Mouse (Mus musculus) erythroblast, embryonic 14.5 days (primary cell): ENCODE measurements around the gene Ten1. TPM values are rescaled to one million over a fixed set of nuclear protein-coding genes. Genes with fewer than 3 reads are reported as not detected.

ENCODE experiments used
- H3K27me3 ChIP-seq: 2 replicates; pipeline ENCODE4 v1.6.1; 2012; ENCODE audit warnings: inconsistent platforms; ENCODE audit not compliant: control insufficient read depth
- H3K36me3 ChIP-seq: 2 replicates; pipeline ENCODE4 v1.6.1; 2012; ENCODE audit warnings: mild to moderate bottlenecking, inconsistent platforms; ENCODE audit not compliant: control insufficient read depth
- H3K4me1 ChIP-seq: 2 replicates; pipeline ENCODE4 v1.6.1; 2012; ENCODE audit warnings: inconsistent platforms; ENCODE audit not compliant: control insufficient read depth
- H3K4me3 ChIP-seq: replicated peaks from 2 replicates; pipeline ENCODE3; 2012; ENCODE audit warnings: moderate library complexity, mild to moderate bottlenecking, inconsistent platforms
- H3K9me3 ChIP-seq: 2 replicates; pipeline ENCODE4 v1.6.1; 2012; ENCODE audit warnings: low read length, inconsistent platforms, mixed read lengths; ENCODE audit not compliant: control insufficient read depth
- GATA1 ChIP-seq: IDR thresholded peaks from 2 replicates; pipeline ENCODE4 v1.6.1; 2012; ENCODE audit warnings: low read length, inconsistent platforms, mixed read lengths
- TAL1 ChIP-seq: IDR thresholded peaks from 3 replicates; pipeline ENCODE4 v1.6.1; 2012; ENCODE audit warnings: low read length, inconsistent platforms, mixed read lengths
- polyA plus RNA-seq: library from polyadenylated mRNA; stranded (reverse); fragments of >175 nt; gene quantifications from 2 replicates; pipeline ENCODE4 v1.2.3, GENCODE M21; 2012

The Ten1 gene
- polyA plus RNA-seq, 1 experiment: 7.6 TPM

DNA sequence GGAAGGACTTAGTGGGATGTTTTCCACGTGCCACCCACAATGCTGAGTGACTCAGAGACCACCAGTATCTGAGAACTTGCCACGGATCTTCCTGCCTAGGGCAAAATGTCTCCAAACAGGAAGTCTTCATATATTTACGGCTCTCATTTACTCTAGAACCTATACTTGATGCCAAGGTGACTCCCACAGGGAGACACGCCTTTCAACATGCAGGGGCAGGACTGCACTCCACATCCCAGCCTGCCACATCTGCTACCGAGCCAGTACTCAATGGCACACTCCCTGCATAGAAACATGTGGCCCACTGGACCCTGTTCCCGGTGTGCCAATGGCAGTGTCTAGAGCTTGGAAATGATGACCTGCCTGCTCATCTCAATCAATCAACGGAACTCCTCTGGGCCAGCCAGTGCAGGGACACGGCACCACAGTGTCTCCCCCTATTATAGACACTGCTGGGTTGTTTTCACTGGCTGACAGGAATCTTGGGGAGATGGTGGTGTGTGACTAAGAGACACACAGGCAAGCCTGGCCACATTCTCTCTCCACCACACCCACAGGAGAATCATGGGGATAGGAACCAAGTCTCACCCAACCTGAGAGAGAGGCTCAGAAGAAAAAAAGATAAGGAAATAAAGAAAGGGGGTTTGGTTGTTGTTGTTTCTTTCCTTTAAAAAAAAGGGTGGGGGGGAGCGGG, 57.5 kb downstream of the Ten1 start:
- Histone ChIP-seq H3K36me3 (peaks cover 95% of the 10 kb centered on the region), H3K27me3 (no peaks in the 10 kb centered on the region), H3K4me3 (no peak overlapping the region), H3K4me1 (peaks cover 8% of the 10 kb centered on the region; the same call in 1 of the 2 replicates), H3K9me3 (no peaks in the 10 kb centered on the region)
- TF ChIP-seq GATA1 (no peak), TAL1 (no peak)

DNA sequence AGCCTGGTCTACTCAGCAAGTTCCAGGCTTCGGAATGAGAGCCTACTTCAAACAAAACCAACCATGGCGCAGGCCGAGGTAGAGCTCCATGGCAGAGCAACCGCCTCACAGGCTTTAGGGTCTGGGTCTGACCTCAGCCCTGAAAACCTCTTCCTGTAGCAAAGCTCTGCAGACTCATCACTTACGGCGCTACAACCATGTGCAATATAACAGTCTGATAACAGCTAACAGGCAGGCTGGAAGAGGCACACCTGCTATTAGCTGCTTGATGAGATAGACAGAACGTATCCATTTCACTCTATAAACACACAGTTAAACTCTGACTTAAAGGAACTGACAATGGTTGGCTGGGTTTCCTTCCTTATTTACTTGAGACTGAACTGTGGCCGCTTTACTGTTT, 60.8 kb downstream of the Ten1 start:
- H3K9me3 ChIP-seq: no peaks in the 10 kb centered on the region
- H3K4me1 ChIP-seq: peaks cover 8% of the 10 kb centered on the region; the same call in 1 of the 2 replicates
- H3K27me3 ChIP-seq: no peaks in the 10 kb centered on the region
- TF ChIP-seq TAL1 (no peak), GATA1 (no peak)
- no peak overlapping the region for H3K4me3 ChIP-seq
- H3K36me3 ChIP-seq: peaks cover 97% of the 10 kb centered on the region

DNA sequence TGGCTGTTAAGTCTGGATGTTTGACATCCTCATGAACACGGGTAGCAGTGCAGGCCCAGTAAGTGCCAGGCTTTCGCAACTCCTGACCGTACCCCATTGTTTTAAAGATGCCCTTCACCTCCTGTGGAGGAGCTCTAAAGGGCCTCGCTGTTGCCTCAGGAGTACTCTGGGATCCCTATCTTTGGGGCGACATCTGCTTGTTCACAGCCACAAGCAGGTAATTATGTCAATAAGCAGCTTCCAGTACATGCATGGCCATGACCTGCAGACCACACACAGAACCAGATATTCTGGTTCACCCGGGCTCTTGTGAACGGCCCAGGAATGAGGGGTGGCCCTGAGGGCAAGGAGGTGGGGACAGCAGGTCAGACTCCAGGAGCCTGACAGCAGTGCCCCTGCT, 61.6 kb downstream of the Ten1 start:
- H3K4me1 ChIP-seq: peaks cover 10% of the 10 kb centered on the region
- H3K27me3 ChIP-seq: no peaks in the 10 kb centered on the region
- TF ChIP-seq TAL1 (no peak), GATA1 (no peak)
- H3K36me3 ChIP-seq: peaks cover 96% of the 10 kb centered on the region
- no peaks in the 10 kb centered on the region for H3K9me3 ChIP-seq
- H3K4me3 ChIP-seq: no peak overlapping the region

Other genes with a start within 250 kb of the Ten1 start
- 0.01 TPM in 1 of 2 replicates, not detected in the other for gene Itgb4, start 224.1 kb upstream of the Ten1 start, polyA plus RNA-seq
- gene Galk1, start 186.1 kb upstream of the Ten1 start, polyA plus RNA-seq: 1.5 and 1.9 TPM in 2 replicates
- 117 and 150 TPM in 2 replicates for gene H3f3b, start 170.9 kb upstream of the Ten1 start, polyA plus RNA-seq
- gene Unk, start 168.5 kb upstream of the Ten1 start, polyA plus RNA-seq: 3.6 and 3.8 TPM in 2 replicates
- 14.5 and 18.2 TPM in 2 replicates for gene Unc13d, start 120.9 kb upstream of the Ten1 start, polyA plus RNA-seq
- gene Wbp2, start 111.9 kb upstream of the Ten1 start, polyA plus RNA-seq: 142 and 153 TPM in 2 replicates
- gene Trim47, start 71.6 kb upstream of the Ten1 start, polyA plus RNA-seq: 0.10 and 0.17 TPM in 2 replicates
- 0.04 and 0.08 TPM in 2 replicates for gene Trim65, start 67.7 kb upstream of the Ten1 start, polyA plus RNA-seq
- gene Mrpl38, start 60.0 kb upstream of the Ten1 start, polyA plus RNA-seq: 7.7 and 8.4 TPM in 2 replicates
- gene Fbf1, start 30.7 kb upstream of the Ten1 start, polyA plus RNA-seq: 1.1 and 1.3 TPM in 2 replicates
- 0.10 and 0.11 TPM in 2 replicates for gene Acox1, start 190 bp downstream of the Ten1 start, polyA plus RNA-seq
- 0.01 TPM in 2 replicates for gene Evpl, start 39.2 kb downstream of the Ten1 start, polyA plus RNA-seq
- gene Srp68, start 75.4 kb downstream of the Ten1 start, polyA plus RNA-seq: 0.78 and 1.9 TPM in 2 replicates
- not detected in 2 replicates for gene Galr2, start 82.1 kb downstream of the Ten1 start, polyA plus RNA-seq
- 0.84 and 0.94 TPM in 2 replicates for gene Exoc7, start 108.4 kb downstream of the Ten1 start, polyA plus RNA-seq
- gene Foxj1, start 136.5 kb downstream of the Ten1 start, polyA plus RNA-seq: 0.01 and 0.02 TPM in 2 replicates
- gene Rnf157, start 214.2 kb downstream of the Ten1 start, polyA plus RNA-seq: 0.04 TPM in 1 of 2 replicates, not detected in the other
- 377 and 469 TPM in 2 replicates for gene Ubald2, start 235.2 kb downstream of the Ten1 start, polyA plus RNA-seq